Mouse (Mus musculus): ENCODE results near the gene Pcsk7. TPM values are rescaled to one million over a fixed set of nuclear protein-coding genes. Genes with fewer than 3 reads are reported as not detected.

The Pcsk7 gene
- total RNA-seq (2015; ENCODE audit: low replicate concordance) (7.6 and 13.4 TPM in 2 replicates), total RNA-seq (2017; ENCODE audit: low replicate concordance) (10.1 and 12.5 TPM in 2 replicates)

DNA sequence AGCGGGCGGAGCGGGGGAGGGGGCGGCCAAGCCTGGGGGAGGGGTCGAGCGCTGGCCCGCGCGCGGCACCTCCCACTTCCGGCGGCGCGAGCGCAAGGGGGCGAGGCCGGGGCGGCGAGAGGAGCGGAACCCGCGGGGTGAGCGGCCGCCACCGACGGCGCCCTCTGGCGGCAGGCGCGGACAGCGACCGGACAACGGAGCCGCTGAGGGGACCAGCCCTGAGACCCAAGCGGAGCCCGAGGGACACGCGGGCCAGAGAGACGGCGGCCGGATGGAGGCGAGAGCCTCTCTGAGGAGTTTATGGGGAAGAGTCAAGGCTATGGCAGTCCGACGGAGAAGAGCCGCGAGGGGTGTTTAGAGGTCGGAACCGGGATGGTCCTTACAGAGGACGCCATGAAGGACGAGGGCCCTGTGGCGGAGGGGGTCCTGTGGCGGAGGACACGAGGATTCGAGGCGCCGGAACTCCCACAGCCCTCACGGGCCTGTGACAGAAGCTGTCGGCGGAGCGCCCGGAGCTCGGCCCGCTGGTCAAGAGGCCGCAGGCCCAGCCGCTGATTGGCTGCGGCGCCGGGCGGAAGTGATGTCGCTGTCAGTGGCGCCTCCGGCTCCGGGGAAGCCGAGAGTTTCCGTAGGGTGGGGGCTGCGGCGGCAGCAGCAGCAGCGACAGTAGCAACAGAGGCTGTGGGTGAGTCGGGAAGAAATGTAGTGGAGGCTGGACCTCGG, at the start of gene Pcsk7, which contains the start of gene Rnf214:
Gene Pcsk7, plus strand, starts transcription at position 143 of the 723 bp plus-strand sequence.
Gene Rnf214, minus strand, starts transcription at position 557 of the 723 bp plus-strand sequence.
- peak; percentile 94 for ATAC-seq (replicated peaks; ENCODE audit: low FRiP score, poor library complexity, severe bottlenecking)

DNA sequence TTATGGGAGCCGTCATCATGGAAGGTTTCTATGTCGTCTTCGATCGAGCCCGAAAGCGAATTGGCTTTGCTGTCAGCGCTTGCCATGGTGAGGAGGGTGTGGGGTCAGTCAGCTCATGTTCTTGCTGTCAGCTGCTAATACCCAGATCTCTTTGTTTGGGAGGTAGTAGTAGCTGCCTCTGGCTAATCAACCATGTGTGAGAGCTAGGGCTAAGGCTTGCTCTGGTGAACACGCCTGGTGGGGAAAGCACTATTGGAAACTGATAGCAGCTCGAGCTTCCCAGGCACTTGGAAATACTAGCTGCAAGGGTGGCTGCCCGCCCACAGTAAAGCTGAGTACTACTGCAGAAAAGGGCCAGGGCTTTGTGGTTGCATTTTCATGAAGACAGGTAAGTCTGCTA, 46.9 kb upstream of the Pcsk7 start:
- no peak for ATAC-seq (replicated peaks; ENCODE audit: low FRiP score, poor library complexity, severe bottlenecking)

DNA sequence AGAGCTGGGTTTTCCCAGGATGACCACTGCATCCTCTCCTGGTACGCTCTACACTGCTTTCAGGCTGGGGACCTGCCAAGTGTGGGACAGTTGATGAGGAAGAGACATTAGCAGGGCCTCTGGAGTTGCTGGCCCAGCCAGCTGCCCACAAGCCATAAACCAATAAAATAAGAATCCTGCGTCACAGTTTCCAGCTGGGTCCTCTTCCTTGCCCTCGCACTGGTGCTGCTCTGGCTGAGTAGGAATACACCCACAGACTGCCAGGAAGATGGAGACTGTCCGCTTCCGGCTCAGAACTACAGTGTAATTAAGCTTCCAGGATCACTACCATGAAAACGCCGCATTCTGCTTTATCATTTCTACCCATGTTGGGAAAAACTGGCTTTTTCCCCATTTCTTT, 44.5 kb upstream of the Pcsk7 start:
- no peak for ATAC-seq (replicated peaks; ENCODE audit: low FRiP score, poor library complexity, severe bottlenecking)

DNA sequence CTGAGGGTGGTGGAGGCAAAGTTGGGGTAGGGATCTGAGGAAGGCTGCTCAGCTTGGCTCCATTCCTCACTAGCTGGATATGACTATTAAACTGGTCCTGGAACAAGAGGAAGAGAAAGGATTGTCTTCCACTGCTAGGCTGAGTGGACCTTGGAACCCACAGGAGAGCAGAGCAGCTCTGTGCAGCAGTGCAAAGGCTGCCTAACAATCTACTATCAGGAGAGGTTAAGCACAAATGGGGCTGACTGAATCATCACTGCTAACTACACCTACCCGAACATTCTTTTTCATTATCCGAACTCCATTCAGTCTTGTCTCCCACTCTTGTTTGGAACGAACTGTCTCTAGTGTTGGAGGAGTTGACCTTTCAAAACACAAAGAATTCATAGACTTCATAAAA, 37.1 kb upstream of the Pcsk7 start:
- ATAC-seq (replicated peaks; ENCODE audit: low FRiP score, poor library complexity, severe bottlenecking): no peak

DNA sequence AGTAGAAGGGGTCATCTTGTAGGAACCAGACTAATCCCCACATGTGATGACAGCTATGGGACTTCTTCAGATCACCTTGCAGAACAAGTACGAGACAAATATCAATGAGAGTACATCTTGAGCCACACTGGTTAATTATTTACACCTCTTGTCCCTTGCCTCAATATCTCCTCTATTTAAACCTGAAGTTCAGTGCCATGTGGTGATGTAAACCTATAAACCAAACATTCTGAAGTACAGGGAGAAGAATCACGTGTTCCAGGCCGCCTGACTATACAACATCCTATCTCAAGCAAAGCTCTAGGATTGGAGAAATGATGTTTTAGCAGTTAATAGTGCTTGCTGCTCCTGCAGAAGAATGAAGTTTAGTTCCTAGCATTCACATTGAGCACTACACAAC, 36.0 kb upstream of the Pcsk7 start:
- ATAC-seq (replicated peaks; ENCODE audit: low FRiP score, poor library complexity, severe bottlenecking): no peak

DNA sequence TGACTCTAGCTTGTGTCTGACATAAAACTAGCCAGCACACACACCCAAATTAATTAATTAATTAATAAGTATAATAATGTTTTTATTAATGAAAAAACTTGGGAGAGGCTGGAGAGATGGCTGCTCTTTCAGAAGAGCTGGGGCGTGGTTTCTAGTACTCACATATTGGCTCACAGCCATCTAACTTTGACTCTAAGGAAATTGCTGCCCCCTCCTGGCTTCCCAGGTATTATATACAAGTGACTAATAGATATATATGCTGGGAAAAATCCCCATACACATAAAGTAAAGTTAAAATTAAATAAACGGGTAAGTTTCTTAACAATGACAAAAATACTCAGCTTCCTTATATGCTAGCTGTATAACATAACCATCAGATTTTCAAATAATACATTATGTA, 28.4 kb upstream of the Pcsk7 start:
- 0 out of 2 replicates have a peak, but pooled peaks have one; percentile 57 for ATAC-seq (replicated peaks; ENCODE audit: low FRiP score, poor library complexity, severe bottlenecking)

DNA sequence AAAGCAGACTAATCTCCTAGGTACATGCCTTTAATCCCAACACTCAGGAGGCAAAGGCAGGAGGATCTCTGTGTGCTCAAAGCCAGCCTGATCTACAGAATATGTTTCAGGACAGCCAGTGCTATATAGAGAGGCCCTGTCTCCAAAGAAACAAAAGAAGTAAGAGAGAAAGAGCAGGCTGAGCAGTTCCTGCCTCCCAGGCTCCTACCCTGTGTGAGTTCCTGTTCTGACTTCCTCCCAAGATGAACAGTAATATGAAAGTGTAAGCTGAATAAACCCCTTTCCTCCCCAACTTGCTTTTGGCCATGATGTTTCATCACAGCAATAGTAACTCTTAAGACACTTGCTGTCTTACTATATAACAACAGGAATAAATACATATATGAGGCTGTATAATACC, 12.6 kb upstream of the Pcsk7 start:
- ATAC-seq (replicated peaks; ENCODE audit: low FRiP score, poor library complexity, severe bottlenecking): no peak

DNA sequence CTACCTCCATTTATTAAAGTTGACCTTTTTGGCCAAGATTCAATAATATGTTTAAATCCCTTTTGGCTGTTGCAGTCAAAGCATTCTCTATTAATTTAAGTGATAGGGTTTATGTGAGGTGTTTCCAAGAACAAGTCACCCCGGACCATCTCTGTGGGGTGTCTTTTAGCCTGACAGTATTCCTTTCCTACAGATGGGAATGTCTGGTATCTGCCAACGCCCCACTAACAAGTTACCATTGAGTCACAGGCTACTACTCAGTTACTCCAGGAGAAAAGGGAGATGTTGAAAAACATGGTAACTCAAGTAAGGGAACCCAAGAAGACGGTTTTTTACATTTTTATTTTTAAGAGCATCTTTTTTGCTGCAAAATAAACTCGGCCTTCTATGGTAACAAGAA, 1.1 kb upstream of the Pcsk7 start:
- no peak for ATAC-seq (replicated peaks; ENCODE audit: low FRiP score, poor library complexity, severe bottlenecking)

DNA sequence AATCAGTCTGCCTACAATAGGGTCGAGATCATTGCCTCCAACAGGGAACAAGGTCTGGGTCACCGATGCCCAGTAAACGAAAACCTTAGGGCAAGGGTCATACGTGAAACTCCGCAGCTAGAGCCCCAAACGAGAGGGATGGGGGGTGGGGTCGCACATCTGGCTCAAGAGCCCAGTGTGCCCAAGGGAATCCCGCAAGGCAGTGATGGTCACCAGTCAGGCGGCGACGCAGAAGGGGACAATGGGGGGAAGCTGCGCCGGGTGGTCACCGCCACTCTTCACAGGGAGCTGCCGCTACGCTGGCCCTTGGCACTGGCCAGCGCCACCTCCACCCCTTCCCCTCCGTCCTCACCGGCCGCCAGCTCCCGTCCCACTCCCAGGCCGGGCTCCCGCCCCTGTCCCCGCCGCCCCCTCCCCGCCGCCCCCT, 473 bp upstream of the Pcsk7 start:
- ATAC-seq (replicated peaks; ENCODE audit: low FRiP score, poor library complexity, severe bottlenecking): no peak

DNA sequence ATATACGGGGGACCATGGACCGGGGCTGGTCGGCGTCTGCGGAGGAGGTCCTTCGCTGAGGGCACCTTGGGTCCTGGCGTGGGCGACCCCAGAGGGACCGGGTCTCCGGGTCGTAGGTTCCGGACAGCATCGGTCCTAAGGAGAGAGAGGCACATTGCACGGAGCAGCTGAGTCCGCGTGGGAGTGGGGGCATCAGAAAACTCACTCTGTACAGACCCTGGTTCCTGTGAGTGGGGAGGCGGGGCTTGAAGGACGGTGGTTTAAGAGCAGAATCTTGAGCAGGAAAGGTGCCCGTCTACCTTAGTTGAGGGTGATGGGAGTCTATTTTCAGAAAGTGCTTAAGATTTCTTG, 756 bp downstream of the Pcsk7 start:
- peak; percentile 62 for ATAC-seq (replicated peaks; ENCODE audit: low FRiP score, poor library complexity, severe bottlenecking)

DNA sequence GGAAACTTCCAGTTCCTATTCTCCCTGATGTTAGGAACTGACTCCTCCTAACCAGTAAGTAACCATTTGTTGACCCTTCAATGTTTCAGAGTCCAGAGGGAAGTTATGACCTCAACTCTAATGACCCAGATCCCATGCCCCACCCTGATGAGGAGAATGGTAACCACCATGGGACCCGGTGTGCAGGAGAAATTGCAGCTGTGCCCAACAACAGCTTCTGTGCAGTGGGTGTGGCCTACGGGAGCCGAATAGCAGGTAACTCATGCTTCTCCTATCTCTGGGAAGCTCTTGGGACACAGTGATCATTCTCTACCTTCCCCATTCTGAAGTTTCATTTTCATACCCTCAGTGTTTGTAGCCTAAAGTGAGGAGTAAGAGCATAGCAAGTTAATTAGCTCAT, 4.7 kb downstream of the Pcsk7 start:
- ATAC-seq (replicated peaks; ENCODE audit: low FRiP score, poor library complexity, severe bottlenecking): no peak

DNA sequence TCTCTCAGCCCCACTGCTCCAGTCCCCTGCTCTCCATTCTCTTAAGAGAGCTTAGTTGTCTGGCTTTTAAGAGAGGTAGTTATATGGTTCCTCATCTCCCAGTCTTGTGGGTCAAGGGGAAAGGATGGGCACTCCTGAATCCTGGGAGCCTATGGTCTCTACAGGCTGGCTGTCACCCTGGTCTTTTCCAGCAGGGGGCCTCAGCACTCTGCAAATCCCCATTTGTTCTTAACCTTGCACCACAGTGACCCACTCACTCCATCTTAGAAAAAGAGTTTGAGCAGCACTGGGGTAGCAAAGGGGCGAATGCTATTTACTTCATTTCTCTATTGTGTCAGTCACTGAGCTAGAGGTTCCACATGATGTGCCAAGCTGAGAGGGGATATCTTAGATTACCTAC, 5.4 kb downstream of the Pcsk7 start:
- ATAC-seq (replicated peaks; ENCODE audit: low FRiP score, poor library complexity, severe bottlenecking): no peak

DNA sequence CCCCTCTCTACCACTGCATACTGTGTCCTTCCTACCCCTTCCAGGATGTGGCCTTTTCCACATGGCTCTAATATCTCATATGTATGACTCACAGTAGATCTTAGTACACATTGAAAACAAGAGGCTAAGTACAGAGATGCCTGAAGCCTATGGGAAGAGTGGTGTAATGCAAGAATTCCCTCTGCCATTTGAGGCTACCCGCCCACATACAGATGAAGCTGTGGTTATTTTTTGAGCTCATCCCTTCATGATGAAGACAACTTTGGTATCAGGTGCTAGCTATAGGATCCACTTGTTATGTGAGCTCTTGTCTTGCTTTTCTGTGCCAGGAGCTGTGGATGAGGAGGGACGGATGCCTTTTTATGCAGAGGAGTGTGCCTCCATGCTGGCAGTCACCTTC, 9.4 kb downstream of the Pcsk7 start:
- ATAC-seq (replicated peaks; ENCODE audit: low FRiP score, poor library complexity, severe bottlenecking): no peak

DNA sequence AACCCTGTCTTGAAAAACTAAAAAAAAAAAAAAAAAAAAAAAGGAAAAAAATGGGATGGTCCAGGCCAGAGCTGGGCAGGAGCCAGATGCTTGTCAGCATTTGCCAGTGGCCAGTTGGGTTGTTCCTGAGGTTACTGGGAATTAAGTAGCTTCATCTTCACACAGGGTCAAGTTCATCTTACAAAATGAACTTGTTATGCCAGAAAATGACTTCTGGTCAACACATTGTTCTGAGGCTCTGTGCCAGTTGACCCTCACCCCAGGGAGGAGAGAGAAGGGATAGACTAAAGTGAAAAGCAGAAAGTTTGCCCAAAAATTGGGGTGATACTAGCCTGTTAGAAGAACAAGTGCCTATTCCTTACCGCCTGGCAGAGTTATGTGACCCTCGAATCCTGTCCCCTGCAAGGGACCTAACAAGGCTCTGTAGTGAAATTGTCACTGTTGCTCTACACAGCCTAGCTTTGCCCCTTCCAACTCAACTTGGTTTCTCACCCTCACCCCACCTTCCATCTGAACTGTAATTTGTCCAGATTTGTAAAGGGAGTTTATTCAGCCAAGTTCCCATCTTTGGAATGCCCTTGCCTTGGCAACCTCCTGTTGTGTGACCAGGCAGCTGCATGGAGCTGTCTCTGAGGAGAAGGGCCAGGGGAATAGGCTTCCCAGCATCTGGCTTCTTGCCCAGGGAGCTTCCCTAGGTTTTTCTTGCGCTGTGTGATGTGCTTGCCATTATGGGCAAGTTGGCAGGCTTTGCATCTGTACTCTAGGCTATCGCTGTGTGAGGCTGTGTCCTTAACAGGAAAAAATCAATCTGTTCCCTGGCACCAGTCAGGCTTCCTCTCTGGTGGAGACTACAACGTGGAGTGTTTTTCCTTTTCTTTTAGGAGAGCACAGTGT, 11.0 kb downstream of the Pcsk7 start:
- ATAC-seq (replicated peaks; ENCODE audit: low FRiP score, poor library complexity, severe bottlenecking): no peak

DNA sequence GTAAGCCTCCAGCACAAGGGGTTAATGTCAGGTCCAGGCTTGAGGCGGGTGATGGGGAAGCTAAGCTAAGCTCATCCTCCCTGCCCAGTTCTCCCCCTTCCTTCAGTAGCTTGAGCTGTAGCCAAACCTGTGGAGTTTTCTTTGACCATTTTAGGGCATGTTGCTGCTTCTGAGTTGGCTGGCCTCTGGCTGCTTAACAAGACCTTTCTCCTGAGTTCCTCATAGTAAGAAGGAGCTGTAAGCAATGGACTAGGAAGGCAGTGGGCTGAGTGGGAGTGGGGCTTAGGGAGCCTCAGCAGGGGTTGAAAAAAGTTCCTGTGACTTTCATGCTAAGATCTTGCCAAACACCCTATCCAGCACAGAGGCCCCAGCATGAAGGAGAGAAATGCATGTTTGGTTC, 13.6 kb downstream of the Pcsk7 start:
- no peak for ATAC-seq (replicated peaks; ENCODE audit: low FRiP score, poor library complexity, severe bottlenecking)

DNA sequence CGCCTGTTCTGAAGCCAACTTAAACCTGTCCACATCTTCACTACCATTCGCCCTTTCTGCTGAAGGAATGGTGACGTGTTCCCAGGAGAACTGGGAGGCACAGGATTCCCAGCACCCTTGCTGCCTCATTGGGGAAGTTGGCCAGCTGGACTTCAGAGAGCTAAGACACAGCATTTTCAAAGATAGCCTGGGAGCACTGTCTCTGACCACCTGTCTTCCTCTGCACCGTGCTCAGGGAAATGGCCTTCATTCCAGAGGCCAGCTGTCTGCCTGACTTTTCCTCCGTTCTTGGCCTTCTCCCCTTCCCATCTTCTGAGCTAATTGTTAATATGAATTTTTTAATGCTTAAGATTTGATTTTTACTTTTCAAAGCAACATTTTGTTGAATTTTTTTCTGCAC, 23.0 kb downstream of the Pcsk7 start:
- ATAC-seq (replicated peaks; ENCODE audit: low FRiP score, poor library complexity, severe bottlenecking): no peak

DNA sequence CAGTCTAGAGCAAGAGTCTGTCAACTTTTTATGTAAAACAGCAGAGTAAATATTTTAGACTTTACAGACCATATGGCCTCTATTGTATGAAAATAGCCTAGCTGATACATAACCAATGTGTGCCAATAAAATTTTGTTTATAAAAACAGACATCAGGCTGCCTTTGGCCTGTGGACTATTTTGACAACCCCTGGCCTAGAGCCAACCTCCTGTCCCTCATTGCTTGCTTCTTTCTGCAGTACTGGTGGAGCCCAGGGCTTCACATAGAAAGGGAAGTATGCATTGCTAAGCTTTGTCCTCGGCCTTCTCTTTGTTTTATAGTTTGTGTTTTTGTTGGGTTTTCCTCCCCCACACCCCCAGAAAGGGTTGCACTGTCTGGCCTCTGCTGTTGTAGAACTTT, 25.7 kb downstream of the Pcsk7 start:
- no peak for ATAC-seq (replicated peaks; ENCODE audit: low FRiP score, poor library complexity, severe bottlenecking)

DNA sequence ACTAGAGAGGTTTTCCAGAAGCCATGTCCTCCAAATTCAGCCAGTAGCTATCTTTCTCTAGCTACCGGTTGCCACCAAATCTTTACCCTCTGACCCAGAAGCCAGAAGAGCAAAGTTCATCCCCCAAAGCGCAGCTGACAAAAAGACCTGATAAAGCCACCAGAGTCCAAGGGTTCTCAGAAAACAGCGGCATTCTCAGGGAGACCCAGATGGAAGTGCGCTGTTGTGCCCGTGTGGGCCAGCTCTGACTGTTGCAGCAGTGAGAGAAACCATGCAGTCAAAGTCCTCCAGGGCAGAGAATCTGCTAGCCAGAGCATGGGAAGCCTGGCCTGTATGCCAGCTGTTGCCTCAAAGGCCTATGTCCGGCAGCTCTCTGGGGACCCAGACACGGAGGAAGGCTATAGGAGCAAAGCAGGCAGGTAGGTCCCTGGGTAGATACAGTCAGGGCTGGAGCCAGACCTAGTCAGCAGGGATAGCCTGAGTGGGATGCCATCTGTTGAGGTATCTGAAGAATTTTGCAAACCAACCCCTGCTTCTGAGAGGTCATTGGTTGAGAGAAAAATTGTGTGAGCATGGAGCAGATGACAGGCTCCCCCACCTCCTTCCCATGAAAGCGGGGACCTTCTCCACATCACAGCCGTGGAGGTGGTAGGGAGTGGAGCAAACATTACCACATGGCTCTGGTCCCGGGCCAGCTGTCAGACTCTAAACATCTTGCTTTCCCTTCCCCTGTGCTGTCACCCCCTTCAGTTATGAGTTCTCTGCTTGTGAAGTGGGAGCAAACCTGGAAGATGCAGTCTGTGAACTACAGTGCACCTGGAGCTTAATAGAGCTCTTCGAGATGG, 26.5 kb downstream of the Pcsk7 start:
- no peak for ATAC-seq (replicated peaks; ENCODE audit: low FRiP score, poor library complexity, severe bottlenecking)

DNA sequence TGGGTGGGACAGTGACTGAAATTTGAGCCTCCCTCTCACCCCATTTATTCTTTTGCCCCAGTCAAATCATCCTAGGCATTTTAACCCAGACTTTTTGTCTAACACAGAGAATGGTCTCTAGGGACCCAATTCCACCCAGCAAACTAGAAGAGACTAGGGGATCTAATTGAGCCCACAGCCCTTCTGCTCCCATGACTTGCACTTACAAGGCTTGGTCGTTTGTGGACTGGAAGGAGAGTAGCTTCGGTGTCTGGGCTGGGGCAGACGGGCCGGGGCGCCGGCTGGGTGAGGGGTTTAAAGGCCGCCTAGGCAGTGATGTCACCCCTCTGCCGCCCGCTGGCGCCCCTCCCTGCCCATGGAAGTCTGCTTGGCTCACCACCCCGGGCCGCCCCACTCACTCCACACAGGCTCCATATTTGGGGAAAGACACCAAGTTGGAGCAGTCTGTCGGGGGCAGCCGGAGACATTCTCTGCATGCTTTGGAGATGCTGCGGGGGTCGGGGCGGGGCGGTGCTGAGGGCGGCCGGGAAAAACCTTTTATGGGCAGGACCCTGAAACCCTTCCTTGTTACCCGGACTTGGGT, 29.4 kb downstream of the Pcsk7 start, which contains the start of gene Tagln:
Gene Tagln, minus strand, starts transcription at position 431 of the 583 bp plus-strand sequence.
- no peak for ATAC-seq (replicated peaks; ENCODE audit: low FRiP score, poor library complexity, severe bottlenecking)

DNA sequence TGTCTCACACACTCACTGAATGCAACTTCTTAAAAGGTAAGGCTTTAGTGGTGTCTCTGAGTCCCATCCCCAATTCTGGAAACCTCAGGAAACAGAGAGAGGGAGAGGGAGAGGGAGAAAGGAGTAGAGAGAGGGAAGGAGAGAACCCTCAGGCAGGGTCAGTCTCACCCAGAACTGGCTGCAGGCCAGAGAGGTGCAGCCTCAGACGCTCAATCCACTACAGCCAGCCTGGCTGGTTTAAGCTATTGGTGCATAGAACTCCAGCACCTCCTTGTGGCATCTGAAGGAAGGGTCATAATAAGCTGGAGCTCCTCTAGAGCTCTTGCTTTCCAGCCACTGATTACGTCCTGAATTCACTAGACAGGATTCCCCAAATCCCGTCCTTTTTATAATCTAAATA, 30.6 kb downstream of the Pcsk7 start:
- ATAC-seq (replicated peaks; ENCODE audit: low FRiP score, poor library complexity, severe bottlenecking): no peak

All from erythroid progenitor cell, adult 5-6 weeks (primary cell).